Comparison of ENCODE assay signal across 17 mouse cellular contexts in genomic region chr4:56524430-56524985, GRCm38 (mm10).
DNase-seq lines count a peak whose midpoint lies in the region; ATAC-seq and TF ChIP-seq lines count a peak whose summit lies in the region.
"Had no signal": no experiment of that assay in that cellular context is flagged by ENCODE, and none has a peak within 500 bp of the region (broad histone marks: within the 10 kb centered on the region; RNA-seq: fewer than 3 reads in every experiment).

No protein-coding gene starts in this region.

- H3K9ac ChIP-seq in hindbrain, postnatal 0 days (replicated peaks; ENCODE audit: low read length) = no peak overlapping the region
- H3K9ac ChIP-seq in hindbrain, embryonic 12.5 days = no peak overlapping the region
- H3K9ac ChIP-seq: embryonic facial prominence, embryonic 12.5 days; hindbrain, embryonic 15.5 days; limb, embryonic 15.5 days; midbrain, embryonic 12.5 days had no signal

- H3K9me3 ChIP-seq in hindbrain, postnatal 0 days (ENCODE audit: low read length) = no peaks in the 10 kb centered on the region
- no peaks in the 10 kb centered on the region for H3K9me3 ChIP-seq in hindbrain, embryonic 12.5 days (replicated peaks)
- H3K9me3 ChIP-seq: embryonic facial prominence, embryonic 12.5 days; hindbrain, embryonic 15.5 days; limb, embryonic 15.5 days; midbrain, embryonic 12.5 days had no signal

- 56% methylated on average over 6 of the region's 6 CpGs for WGBS in hindbrain, postnatal 0 days
- 88% methylated on average over 6 of the region's 6 CpGs for WGBS in hindbrain, embryonic 12.5 days

- no peaks in the 10 kb centered on the region for H3K36me3 ChIP-seq in hindbrain, postnatal 0 days (ENCODE audit: insufficient read depth, low read length)
- no peaks in the 10 kb centered on the region for H3K36me3 ChIP-seq in hindbrain, embryonic 12.5 days
- H3K36me3 ChIP-seq: embryonic facial prominence, embryonic 12.5 days; hindbrain, embryonic 15.5 days; limb, embryonic 15.5 days; midbrain, embryonic 12.5 days had no signal

- H3K4me3 ChIP-seq in hindbrain, postnatal 0 days (ENCODE audit: low read length) = no peak overlapping the region
- H3K4me3 ChIP-seq in hindbrain, embryonic 12.5 days = no peak overlapping the region
- H3K4me3 ChIP-seq: embryonic facial prominence, embryonic 12.5 days; hindbrain, embryonic 15.5 days; limb, embryonic 15.5 days; midbrain, embryonic 12.5 days had no signal

- H3K27ac ChIP-seq in hindbrain, postnatal 0 days = no peak overlapping the region
- H3K27ac ChIP-seq in hindbrain, embryonic 12.5 days = no peak overlapping the region
- H3K27ac ChIP-seq: embryonic facial prominence, embryonic 12.5 days; hindbrain, embryonic 15.5 days; limb, embryonic 15.5 days; midbrain, embryonic 12.5 days had no signal

- TF ChIP-seq CTCF in hindbrain, postnatal 0 days (IDR thresholded peaks at IDR 0.05; ENCODE audit: low read depth) = peak; percentile 16; the same call in 1 of the 2 replicates

- intact Hi-C loops in left cerebral cortex, postnatal 4 days (cut with DNase I) = no loop called here
- intact Hi-C loops in gastrocnemius, postnatal 36 days (cut with DNase I) = no loop called here

- DNase-seq in hindbrain, postnatal 0 days (ENCODE audit: low spot score) = peak; percentile 49
- peak; percentile 70 for DNase-seq in brain, adult 2 months (ENCODE audit: low read depth, low spot score)
- peak; percentile 49 to 74 for DNase-seq in layer of hippocampus, adult 18-20 months (ENCODE audit: low spot score in 2 of 2)
- peak; percentile 6 for DNase-seq in left cerebral cortex, postnatal 4 days
- no peak for DNase-seq in gastrocnemius, postnatal 36 days
- DNase-seq in gastrocnemius, postnatal 10 days = no peak
- DNase-seq: cerebellum, adult 11 months; heart, postnatal 10 days; kidney, adult 18-20 months; lung, adult 18-20 months; lung, postnatal 4 days had no signal

- no peaks in the 10 kb centered on the region for H3K4me1 ChIP-seq in hindbrain, postnatal 0 days (ENCODE audit: insufficient read depth, low read length)
- no peaks in the 10 kb centered on the region for H3K4me1 ChIP-seq in hindbrain, embryonic 12.5 days
- H3K4me1 ChIP-seq: embryonic facial prominence, embryonic 12.5 days; hindbrain, embryonic 15.5 days; limb, embryonic 15.5 days; midbrain, embryonic 12.5 days had no signal

- ATAC-seq in hindbrain, postnatal 0 days = no peak
- ATAC-seq in hindbrain, embryonic 12.5 days (ENCODE audit: low FRiP score) = no peak
- ATAC-seq: activated CD4-positive, CD25-positive, alpha-beta regulatory T cell, adult 4 months had no signal

- H3K4me2 ChIP-seq in hindbrain, postnatal 0 days (ENCODE audit: low read depth, low read length) = no peak overlapping the region
- H3K4me2 ChIP-seq in hindbrain, embryonic 12.5 days (replicated peaks) = no peak overlapping the region
- H3K4me2 ChIP-seq: embryonic facial prominence, embryonic 12.5 days; hindbrain, embryonic 15.5 days; limb, embryonic 15.5 days; midbrain, embryonic 12.5 days had no signal

- no peaks in the 10 kb centered on the region for H3K27me3 ChIP-seq in hindbrain, postnatal 0 days (ENCODE audit: insufficient read depth, low read length)
- no peaks in the 10 kb centered on the region for H3K27me3 ChIP-seq in hindbrain, embryonic 12.5 days
- H3K27me3 ChIP-seq: embryonic facial prominence, embryonic 12.5 days; hindbrain, embryonic 15.5 days; limb, embryonic 15.5 days; midbrain, embryonic 12.5 days had no signal

Comparison
In these comparisons a context has a peak if more than half of its experiments do, and no peak if none do; other contexts are left out.
1. DNase-seq: peak in hindbrain, postnatal 0 days (single experiment), brain, adult 2 months (single experiment), layer of hippocampus, adult 18-20 months (2 of 2) and left cerebral cortex, postnatal 4 days (single experiment); none in gastrocnemius, postnatal 36 days (0 of 2) and gastrocnemius, postnatal 10 days (single experiment).